Mouse (Mus musculus): ENCODE measurements at regions not wholly inside any gene's neighbourhood (a gene's known extent, or its start where the extent isn't known, plus 50 kb on each side); places are given as distances from the start of the nearest gene placed in this dataset.

- Histone ChIP-seq H3K4me1 (replicated peaks; ENCODE audit: control insufficient read depth, insufficient read depth, low read length) (peaks cover 18% of the 10 kb centered on the region), H3K9ac (replicated peaks; ENCODE audit: low read depth, low read length) (peak overlapping the region; percentile 15), H3K4me2 (ENCODE audit: low read length) (peak overlapping the region; percentile 45), H3K27me3 (replicated peaks; ENCODE audit: control insufficient read depth, insufficient read depth, low read length) (no peaks in the 10 kb centered on the region), H3K9me3 (ENCODE audit: control insufficient read depth, low read length) (no peaks in the 10 kb centered on the region), H3K4me3 (replicated peaks; ENCODE audit: low read length) (no peak overlapping the region), H3K36me3 (ENCODE audit: control insufficient read depth, insufficient read depth) (no peaks in the 10 kb centered on the region), H3K27ac (ENCODE audit: low read length) (peak overlapping the region; percentile 19; the same call in 1 of the 2 replicates)
- ATAC-seq, result peak; percentile 91
- WGBS, result 28% methylated on average over 14 of the region's 14 CpGs
Observed at GRCm38 (mm10) chr13:52154844-52155587, 308.5 kb downstream of the Gadd45g start.

- no peaks in the 10 kb centered on the region for H3K27me3 ChIP-seq (replicated peaks; ENCODE audit: control insufficient read depth, insufficient read depth, low read length)
- no peak for ATAC-seq
- H3K4me3 ChIP-seq (replicated peaks; ENCODE audit: low read length), result no peak overlapping the region
- WGBS, result 72% methylated on average over 8 of the region's 8 CpGs
- H3K9me3 ChIP-seq (ENCODE audit: control insufficient read depth, low read length), result no peaks in the 10 kb centered on the region
- peaks cover 18% of the 10 kb centered on the region for H3K4me1 ChIP-seq (replicated peaks; ENCODE audit: control insufficient read depth, insufficient read depth, low read length)
- no peaks in the 10 kb centered on the region for H3K36me3 ChIP-seq (ENCODE audit: control insufficient read depth, insufficient read depth)
- no peak overlapping the region for H3K9ac ChIP-seq (replicated peaks; ENCODE audit: low read depth, low read length)
- no peak overlapping the region for H3K4me2 ChIP-seq (ENCODE audit: low read length)
- H3K27ac ChIP-seq (ENCODE audit: low read length), result 0 out of 2 replicates have a peak overlapping the region, but pooled peaks have one; percentile 2
Observed at GRCm38 (mm10) chr13:52155588-52156086, 309.2 kb downstream of the Gadd45g start.

GRCm38 (mm10) chr13:52162676-52163075 lies 316.2 kb downstream of the Gadd45g start:
- no peaks in the 10 kb centered on the region for H3K9me3 ChIP-seq (ENCODE audit: control insufficient read depth, low read length)
- no peaks in the 10 kb centered on the region for H3K36me3 ChIP-seq (ENCODE audit: control insufficient read depth, insufficient read depth)
- no peaks in the 10 kb centered on the region for H3K4me1 ChIP-seq (replicated peaks; ENCODE audit: control insufficient read depth, insufficient read depth, low read length)
- no peak overlapping the region for H3K4me2 ChIP-seq (ENCODE audit: low read length)
- no peak overlapping the region for H3K4me3 ChIP-seq (replicated peaks; ENCODE audit: low read length)
- ATAC-seq, result no peak
- 91% methylated on average over 7 of the region's 7 CpGs for WGBS
- H3K27ac ChIP-seq (ENCODE audit: low read length), result no peak overlapping the region
- no peak overlapping the region for H3K9ac ChIP-seq (replicated peaks; ENCODE audit: low read depth, low read length)
- H3K27me3 ChIP-seq (replicated peaks; ENCODE audit: control insufficient read depth, insufficient read depth, low read length), result no peaks in the 10 kb centered on the region

GRCm38 (mm10) chr13:52165531-52165930 lies 319.1 kb downstream of the Gadd45g start:
- Histone ChIP-seq H3K36me3 (ENCODE audit: control insufficient read depth, insufficient read depth) (no peaks in the 10 kb centered on the region), H3K27ac (ENCODE audit: low read length) (no peak overlapping the region), H3K27me3 (replicated peaks; ENCODE audit: control insufficient read depth, insufficient read depth, low read length) (no peaks in the 10 kb centered on the region), H3K9me3 (ENCODE audit: control insufficient read depth, low read length) (no peaks in the 10 kb centered on the region), H3K4me2 (ENCODE audit: low read length) (no peak overlapping the region), H3K4me1 (replicated peaks; ENCODE audit: control insufficient read depth, insufficient read depth, low read length) (no peaks in the 10 kb centered on the region), H3K4me3 (replicated peaks; ENCODE audit: low read length) (no peak overlapping the region), H3K9ac (replicated peaks; ENCODE audit: low read depth, low read length) (no peak overlapping the region)
- no peak for ATAC-seq
- 72% methylated on average over 1 of the region's 1 CpGs for WGBS

- no peaks in the 10 kb centered on the region for H3K9me3 ChIP-seq (ENCODE audit: control insufficient read depth, low read length)
- no peak overlapping the region for H3K9ac ChIP-seq (replicated peaks; ENCODE audit: low read depth, low read length)
- no peak overlapping the region for H3K27ac ChIP-seq (ENCODE audit: low read length)
- no peaks in the 10 kb centered on the region for H3K36me3 ChIP-seq (ENCODE audit: control insufficient read depth, insufficient read depth)
- no peak overlapping the region for H3K4me3 ChIP-seq (replicated peaks; ENCODE audit: low read length)
- H3K4me2 ChIP-seq (ENCODE audit: low read length), result no peak overlapping the region
- ATAC-seq, result no peak
- H3K4me1 ChIP-seq (replicated peaks; ENCODE audit: control insufficient read depth, insufficient read depth, low read length), result no peaks in the 10 kb centered on the region
- WGBS, result 78% methylated on average over 5 of the region's 5 CpGs
- no peaks in the 10 kb centered on the region for H3K27me3 ChIP-seq (replicated peaks; ENCODE audit: control insufficient read depth, insufficient read depth, low read length)
Observed at GRCm38 (mm10) chr13:52167968-52168367, 321.5 kb downstream of the Gadd45g start.

GRCm38 (mm10) chr13:52172706-52173346 lies 326.3 kb downstream of the Gadd45g start:
- H3K27ac ChIP-seq (ENCODE audit: low read length), result no peak overlapping the region
- no peak overlapping the region for H3K4me3 ChIP-seq (replicated peaks; ENCODE audit: low read length)
- no peaks in the 10 kb centered on the region for H3K27me3 ChIP-seq (replicated peaks; ENCODE audit: control insufficient read depth, insufficient read depth, low read length)
- H3K4me2 ChIP-seq (ENCODE audit: low read length), result no peak overlapping the region
- no peaks in the 10 kb centered on the region for H3K9me3 ChIP-seq (ENCODE audit: control insufficient read depth, low read length)
- H3K36me3 ChIP-seq (ENCODE audit: control insufficient read depth, insufficient read depth), result no peaks in the 10 kb centered on the region
- no peaks in the 10 kb centered on the region for H3K4me1 ChIP-seq (replicated peaks; ENCODE audit: control insufficient read depth, insufficient read depth, low read length)
- WGBS, result 89% methylated on average over 9 of the region's 9 CpGs
- H3K9ac ChIP-seq (replicated peaks; ENCODE audit: low read depth, low read length), result no peak overlapping the region
- no peak for ATAC-seq

GRCm38 (mm10) chr13:52175665-52176064 lies 329.2 kb downstream of the Gadd45g start:
- Histone ChIP-seq H3K36me3 (ENCODE audit: control insufficient read depth, insufficient read depth) (no peaks in the 10 kb centered on the region), H3K9me3 (ENCODE audit: control insufficient read depth, low read length) (no peaks in the 10 kb centered on the region), H3K4me1 (replicated peaks; ENCODE audit: control insufficient read depth, insufficient read depth, low read length) (no peaks in the 10 kb centered on the region), H3K4me3 (replicated peaks; ENCODE audit: low read length) (no peak overlapping the region), H3K27me3 (replicated peaks; ENCODE audit: control insufficient read depth, insufficient read depth, low read length) (no peaks in the 10 kb centered on the region), H3K27ac (ENCODE audit: low read length) (no peak overlapping the region), H3K9ac (replicated peaks; ENCODE audit: low read depth, low read length) (no peak overlapping the region), H3K4me2 (ENCODE audit: low read length) (no peak overlapping the region)
- 72% methylated on average over 2 of the region's 2 CpGs for WGBS
- no peak for ATAC-seq

- WGBS, result 90% methylated on average over 4 of the region's 4 CpGs
- Histone ChIP-seq H3K4me2 (ENCODE audit: low read length) (no peak overlapping the region), H3K27ac (ENCODE audit: low read length) (no peak overlapping the region), H3K4me3 (replicated peaks; ENCODE audit: low read length) (no peak overlapping the region), H3K36me3 (ENCODE audit: control insufficient read depth, insufficient read depth) (no peaks in the 10 kb centered on the region), H3K27me3 (replicated peaks; ENCODE audit: control insufficient read depth, insufficient read depth, low read length) (no peaks in the 10 kb centered on the region), H3K9ac (replicated peaks; ENCODE audit: low read depth, low read length) (no peak overlapping the region), H3K4me1 (replicated peaks; ENCODE audit: control insufficient read depth, insufficient read depth, low read length) (no peaks in the 10 kb centered on the region), H3K9me3 (ENCODE audit: control insufficient read depth, low read length) (no peaks in the 10 kb centered on the region)
- ATAC-seq, result no peak
Observed at GRCm38 (mm10) chr13:52179977-52180376, 333.5 kb downstream of the Gadd45g start.

GRCm38 (mm10) chr13:52183635-52184034 lies 337.2 kb downstream of the Gadd45g start:
- Histone ChIP-seq H3K9me3 (ENCODE audit: control insufficient read depth, low read length) (no peaks in the 10 kb centered on the region), H3K27ac (ENCODE audit: low read length) (no peak overlapping the region), H3K4me2 (ENCODE audit: low read length) (no peak overlapping the region), H3K4me1 (replicated peaks; ENCODE audit: control insufficient read depth, insufficient read depth, low read length) (no peaks in the 10 kb centered on the region), H3K36me3 (ENCODE audit: control insufficient read depth, insufficient read depth) (no peaks in the 10 kb centered on the region), H3K27me3 (replicated peaks; ENCODE audit: control insufficient read depth, insufficient read depth, low read length) (no peaks in the 10 kb centered on the region), H3K4me3 (replicated peaks; ENCODE audit: low read length) (no peak overlapping the region), H3K9ac (replicated peaks; ENCODE audit: low read depth, low read length) (no peak overlapping the region)
- ATAC-seq, result no peak
- 77% methylated on average over 5 of the region's 5 CpGs for WGBS
